Mouse (Mus musculus): Measurements from ENCODE around the gene Tpcn2.

DNA sequence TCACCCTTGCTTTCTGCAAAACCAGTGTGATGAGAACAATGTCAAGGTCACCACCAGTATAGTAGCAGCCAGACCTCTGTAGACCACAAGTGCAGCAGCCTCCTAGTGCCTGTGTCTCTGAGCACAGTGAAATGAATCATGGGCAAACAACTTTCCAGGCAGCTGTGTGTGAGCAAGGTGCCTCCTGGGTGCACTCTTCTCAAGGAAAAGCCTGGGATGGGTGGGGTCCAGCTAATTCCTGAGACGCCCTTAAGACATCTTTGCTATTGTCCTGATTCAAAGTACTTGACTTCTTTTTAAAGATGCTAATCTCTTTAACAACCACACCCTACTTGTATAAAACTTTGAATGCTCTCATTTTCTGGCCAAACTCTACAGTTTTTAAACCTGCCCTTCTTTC, 144.7 kb downstream of the Tpcn2 start:
- TF ChIP-seq POLR2A (IDR thresholded peaks at IDR 0.05; ENCODE audit: insufficient read depth, low read depth, low read length) (no peak), CTCF (IDR thresholded peaks at IDR 0.05) (peak; percentile 28; the same call in 1 of the 2 replicates)

Data from heart, adult 2 months (tissue).